Mouse (Mus musculus) myocyte (in vitro differentiated cells): Measurements from ENCODE around the gene Lcat. TPM values are rescaled to one million over a fixed set of nuclear protein-coding genes. Genes with fewer than 3 reads are reported as not detected.
A peak's percentile ranks its signal among the peaks of the same experiment; 100 is the strongest.

Source experiments
- H3K27me3 ChIP-seq: one replicate; pipeline ENCODE4 v1.6.1; 2011; ENCODE audit not compliant: control insufficient read depth, insufficient read depth, insufficient read length
- H3K36me3 ChIP-seq: one replicate; pipeline ENCODE4 v1.6.1; 2011; ENCODE audit not compliant: control insufficient read depth, insufficient read depth
- H3K4me2 ChIP-seq: one replicate; pipeline ENCODE4 v1.6.1; 2011; ENCODE audit warnings: low read depth, control low read depth
- H3K4me3 ChIP-seq: one replicate; pipeline ENCODE4 v1.5.1; 2011; ENCODE audit warnings: mild to moderate bottlenecking, control low read depth, moderate library complexity
- H3K79me2 ChIP-seq: one replicate; pipeline ENCODE4 v1.6.1; 2011; ENCODE audit not compliant: control insufficient read depth, insufficient read depth
- H3ac ChIP-seq: one replicate; pipeline ENCODE4 v1.6.1; 2011; ENCODE audit not compliant: control insufficient read depth, insufficient read length
- CEBPB ChIP-seq: IDR thresholded peaks from 2 replicates; pipeline ENCODE4 v1.6.1; 2011; ENCODE audit warnings: mild to moderate bottlenecking, moderate library complexity; ENCODE audit not compliant: poor library complexity, insufficient read depth, severe bottlenecking
- E2F4 ChIP-seq: IDR thresholded peaks from one replicate; pipeline ENCODE4 v1.6.1; 2011; ENCODE audit warnings: mild to moderate bottlenecking, control low read depth, moderate library complexity; ENCODE audit not compliant: insufficient read depth
- MAX ChIP-seq: IDR thresholded peaks from one replicate; pipeline ENCODE4 v1.6.1; 2011; ENCODE audit warnings: low read depth, mild to moderate bottlenecking, control low read depth
- MYOD1 ChIP-seq, 3 experiments: IDR thresholded peaks; one replicate each; pipeline ENCODE4 v1.6.1; 2011; ENCODE audit warnings: control low read depth in 2 of 3, low read depth in 2 of 3, mild to moderate bottlenecking in 2 of 3, moderate library complexity in 1 of 3; ENCODE audit not compliant: insufficient read length in 2 of 3, control insufficient read depth in 1 of 3
- MYOG ChIP-seq, 3 experiments: IDR thresholded peaks; one replicate each; pipeline ENCODE4 v1.6.1; 2011; ENCODE audit warnings: control low read depth in 2 of 3, low read depth in 2 of 3, mild to moderate bottlenecking in 2 of 3; ENCODE audit not compliant: insufficient read length in 2 of 3, control insufficient read depth in 1 of 3, insufficient read depth in 1 of 3
- POLR2A ChIP-seq: IDR thresholded peaks from one replicate; pipeline ENCODE4 v1.6.1; 2011; ENCODE audit warnings: low read depth, mild to moderate bottlenecking, control low read depth, moderate library complexity; ENCODE audit not compliant: insufficient read length
- POLR2AphosphoS2 ChIP-seq: IDR thresholded peaks from one replicate; pipeline ENCODE4 v1.6.1; 2011; ENCODE audit warnings: low read depth, control low read depth; ENCODE audit not compliant: insufficient read length
- REST ChIP-seq: IDR thresholded peaks from one replicate; pipeline ENCODE4 v1.6.1; 2011; ENCODE audit warnings: mild to moderate bottlenecking, control low read depth, moderate library complexity; ENCODE audit not compliant: insufficient read depth, insufficient read length
- SRF ChIP-seq: IDR thresholded peaks from one replicate; pipeline ENCODE4 v1.6.1; 2011; ENCODE audit warnings: low read depth; ENCODE audit not compliant: control insufficient read depth, insufficient read length
- TCF12 ChIP-seq: IDR thresholded peaks from one replicate; pipeline ENCODE4 v1.6.1; 2011; ENCODE audit warnings: mild to moderate bottlenecking, control low read depth; ENCODE audit not compliant: poor library complexity, insufficient read depth, severe bottlenecking
- TCF3 ChIP-seq: IDR thresholded peaks from one replicate; pipeline ENCODE4 v1.6.1; 2011; ENCODE audit warnings: low read depth, control low read depth; ENCODE audit not compliant: insufficient read length
- USF1 ChIP-seq: IDR thresholded peaks from one replicate; pipeline ENCODE4 v1.6.1; 2011; ENCODE audit warnings: low read depth, mild to moderate bottlenecking, control low read depth, moderate library complexity
- polyA plus RNA-seq: library from polyadenylated mRNA; unstranded; fragments of >200 nt; fragmentation: generic; extraction: Trizol; gene quantifications from one replicate; pipeline ENCODE4 v1.2.1, GENCODE M21; 2012; ENCODE audit warnings: missing spikeins

Gene Lcat
- polyA plus RNA-seq, 1 experiment = 1.1 TPM

- H3K79me2 ChIP-seq = no peaks in the 10 kb centered on the region
- H3K4me2 ChIP-seq = no peak overlapping the region
- TF ChIP-seq SRF (no peak), TCF3 (no peak), MYOG (IDR thresholded peaks at IDR 0.05; ENCODE audit: control insufficient read depth in 1 of 3, insufficient read depth in 1 of 3, insufficient read length in 2 of 3, low read depth in 2 of 3) (no peak), POLR2AphosphoS2 (no peak), TCF12 (no peak), MYOD1 (IDR thresholded peaks at IDR 0.05; ENCODE audit: control insufficient read depth in 1 of 3, insufficient read length in 2 of 3, low read depth in 2 of 3) (no peak), USF1 (no peak), REST (no peak), POLR2A (no peak), CEBPB (no peak), MAX (no peak)
- peaks cover 8% of the 10 kb centered on the region for H3K36me3 ChIP-seq
- no peaks in the 10 kb centered on the region for H3K27me3 ChIP-seq
- H3K4me3 ChIP-seq = no peak overlapping the region
- H3ac ChIP-seq = no peak overlapping the region
Observed at GRCm38 (mm10) chr8:105892432-105892831, 50.8 kb downstream of the Lcat start.

DNA sequence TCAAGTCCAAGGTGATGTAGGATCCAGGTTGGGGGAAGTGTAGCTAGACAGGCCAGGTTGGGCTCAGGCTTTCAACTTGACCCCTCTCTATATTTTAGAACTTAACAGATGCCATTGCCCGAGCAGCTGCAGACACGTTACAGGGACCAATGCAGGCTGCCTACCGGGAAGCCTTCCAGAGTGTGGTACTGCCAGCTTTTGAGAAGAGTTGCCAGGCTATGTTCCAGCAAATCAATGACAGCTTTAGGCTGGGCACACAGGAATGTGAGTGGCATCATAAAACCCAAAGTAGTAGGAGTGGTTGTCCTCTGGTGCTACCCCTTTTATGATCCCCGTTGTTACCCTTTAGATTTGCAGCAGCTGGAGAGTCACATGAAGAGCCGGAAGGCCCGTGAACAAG lies 52.3 kb downstream of the Lcat start:
- no peak overlapping the region for H3K4me2 ChIP-seq

DNA sequence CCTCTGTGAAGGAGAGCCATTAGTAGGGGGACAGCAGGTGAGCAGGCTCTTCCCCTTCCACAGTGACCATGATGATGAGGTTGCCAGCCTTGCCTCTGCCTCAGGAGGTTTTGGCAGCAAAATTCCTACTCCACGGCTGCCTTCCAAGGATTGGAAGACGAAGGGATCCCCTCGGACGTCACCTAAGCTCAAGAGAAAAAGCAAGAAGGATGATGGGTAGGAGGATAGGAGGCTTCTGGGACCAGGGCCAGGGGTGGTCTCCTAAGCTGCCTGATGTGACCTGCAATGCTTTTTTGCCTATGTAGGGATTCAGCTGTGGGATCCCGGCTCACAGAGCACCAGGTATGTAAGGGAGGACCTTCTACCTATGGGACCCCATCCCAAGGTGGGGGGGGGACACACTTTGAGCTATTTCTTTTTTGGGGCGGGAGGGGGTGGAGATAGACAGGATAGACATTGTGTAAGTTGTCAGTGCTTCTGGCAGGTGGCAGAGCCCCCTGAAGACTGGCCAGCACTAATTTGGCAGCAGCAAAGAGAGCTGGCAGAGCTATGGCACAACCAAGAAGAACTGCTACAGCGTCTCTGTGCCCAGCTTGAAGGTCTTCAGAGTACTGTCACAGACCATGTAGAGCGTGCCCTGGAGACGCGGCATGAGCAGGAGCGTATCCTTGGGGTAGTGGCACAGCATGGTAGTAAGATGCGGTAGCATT lies 53.3 kb downstream of the Lcat start:
- Histone ChIP-seq H3K4me2 (no peak overlapping the region), H3K79me2 (no peaks in the 10 kb centered on the region), H3ac (no peak overlapping the region), H3K36me3 (peaks cover 21% of the 10 kb centered on the region), H3K4me3 (no peak overlapping the region), H3K27me3 (no peaks in the 10 kb centered on the region)
- TF ChIP-seq REST = no peak
- TF ChIP-seq SRF = no peak
- no peak for TF ChIP-seq MAX
- no peak for TF ChIP-seq USF1
- no peak for TF ChIP-seq TCF3
- TF ChIP-seq POLR2A = no peak
- TF ChIP-seq TCF12 = no peak
- TF ChIP-seq MYOG (IDR thresholded peaks at IDR 0.05; ENCODE audit: control insufficient read depth in 1 of 3, insufficient read depth in 1 of 3, insufficient read length in 2 of 3, low read depth in 2 of 3) = no peak
- TF ChIP-seq MYOD1 (IDR thresholded peaks at IDR 0.05; ENCODE audit: control insufficient read depth in 1 of 3, insufficient read length in 2 of 3, low read depth in 2 of 3) = no peak
- TF ChIP-seq CEBPB = no peak
- TF ChIP-seq POLR2AphosphoS2 = no peak
- no peak for TF ChIP-seq E2F4

More for the DNA sequence above, 52.3 kb downstream of the Lcat start:
- peaks cover 12% of the 10 kb centered on the region for H3K36me3 ChIP-seq
- H3ac ChIP-seq = no peak overlapping the region
- no peaks in the 10 kb centered on the region for H3K27me3 ChIP-seq
- TF ChIP-seq MAX (no peak), MYOG (IDR thresholded peaks at IDR 0.05; ENCODE audit: control insufficient read depth in 1 of 3, insufficient read depth in 1 of 3, insufficient read length in 2 of 3, low read depth in 2 of 3) (peak in 1 of 3 experiments; percentile 5)
- no peak overlapping the region for H3K4me3 ChIP-seq
- H3K79me2 ChIP-seq = no peaks in the 10 kb centered on the region

Other genes with a start within 250 kb of the Lcat start
- 20.4 TPM for gene Acd, start 242.3 kb downstream of the Lcat start, polyA plus RNA-seq
- gene Pard6a, start 242.2 kb downstream of the Lcat start, polyA plus RNA-seq = 32.1 TPM
- 0.08 TPM for gene 4933405L10Rik, start 235.7 kb downstream of the Lcat start, polyA plus RNA-seq
- 21.6 TPM for gene Enkd1, start 235.2 kb downstream of the Lcat start, polyA plus RNA-seq
- gene Gfod2, start 184.7 kb downstream of the Lcat start, polyA plus RNA-seq = 5.0 TPM
- gene Ranbp10, start 116.0 kb downstream of the Lcat start, polyA plus RNA-seq = 15.6 TPM
- 0.10 TPM for gene Tsnaxip1, start 115.7 kb downstream of the Lcat start, polyA plus RNA-seq
- 20.4 TPM for gene Cenpt, start 90.1 kb downstream of the Lcat start, polyA plus RNA-seq
- 49.0 TPM for gene Thap11, start 88.2 kb downstream of the Lcat start, polyA plus RNA-seq
- gene Nutf2, start 82.8 kb downstream of the Lcat start, polyA plus RNA-seq = 141 TPM
- 33.2 TPM for gene Edc4, start 62.5 kb downstream of the Lcat start, polyA plus RNA-seq
- gene Nrn1l, start 49.8 kb downstream of the Lcat start, polyA plus RNA-seq = 0.36 TPM
- gene Pskh1, start 42.9 kb downstream of the Lcat start, polyA plus RNA-seq = 16.1 TPM
- gene Ctrl, start 9.5 kb downstream of the Lcat start, polyA plus RNA-seq = 0.14 TPM
- gene Psmb10, start 4.9 kb downstream of the Lcat start, polyA plus RNA-seq = 60.0 TPM
- 95.7 TPM for gene Slc12a4, start 22.7 kb upstream of the Lcat start, polyA plus RNA-seq
- gene Dpep3, start 36.0 kb upstream of the Lcat start, polyA plus RNA-seq = not detected
- gene Dus2, start 48.0 kb upstream of the Lcat start, polyA plus RNA-seq = 30.4 TPM
- gene Dpep2nb, start 62.6 kb upstream of the Lcat start, polyA plus RNA-seq = not detected
- 20.6 TPM for gene Ddx28, start 68.5 kb upstream of the Lcat start, polyA plus RNA-seq
- 11.8 TPM for gene Nfatc3, start 115.5 kb upstream of the Lcat start, polyA plus RNA-seq
- gene Esrp2, start 193.6 kb upstream of the Lcat start, polyA plus RNA-seq = 0.17 TPM
- gene Pla2g15, start 207.0 kb upstream of the Lcat start, polyA plus RNA-seq = 9.6 TPM
- gene Slc7a6, start 225.5 kb upstream of the Lcat start, polyA plus RNA-seq = 12.8 TPM